10 mouse cellular contexts compared by ENCODE assay signal in the genomic region with DNA sequence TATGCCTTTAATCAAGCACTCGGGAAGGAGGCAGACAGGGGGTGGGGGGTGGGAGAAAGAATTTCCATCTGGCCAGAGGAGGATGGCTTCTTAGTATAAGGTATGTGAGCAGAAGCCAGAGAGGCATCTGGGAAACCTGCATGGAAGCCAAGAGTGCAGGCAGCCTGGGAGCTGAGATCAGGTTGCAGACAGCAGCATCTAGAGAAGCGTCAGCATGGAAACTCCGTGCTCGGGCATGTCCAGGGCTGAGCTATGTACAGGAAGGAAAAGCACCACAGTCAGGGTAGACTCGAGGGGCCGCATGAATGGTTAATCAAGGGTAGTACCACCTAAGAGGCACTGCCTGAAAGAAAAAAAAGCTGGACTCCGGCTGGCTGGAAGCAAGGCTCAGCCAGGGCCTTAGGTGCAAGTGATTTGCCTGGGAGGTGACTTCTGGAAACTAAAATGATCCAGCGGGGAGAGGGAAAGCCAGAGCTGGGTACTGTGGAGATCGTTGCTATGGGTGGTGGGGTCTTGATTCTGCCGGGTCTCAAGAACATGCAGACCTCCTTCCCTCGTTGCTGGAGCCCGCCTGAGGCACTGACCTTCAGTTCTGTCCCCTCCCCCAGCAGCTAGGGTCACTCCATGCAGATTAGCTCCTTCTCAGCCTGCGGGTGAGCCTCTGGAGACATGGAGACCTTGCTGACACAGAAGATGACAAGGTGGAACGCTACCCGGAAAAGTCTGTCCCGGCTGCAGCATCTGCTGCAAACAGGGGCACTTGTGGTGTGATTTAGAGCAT. TPM values are rescaled to one million over a fixed set of nuclear protein-coding genes. Genes with fewer than 3 reads are reported as not detected.
DNase-seq lines count a peak whose midpoint lies in the region; ATAC-seq lines count a peak whose summit lies in the region.
"Had no signal": no experiment of that assay in that cellular context is flagged by ENCODE, and none has a peak within 500 bp of the region (broad histone marks: within the 10 kb centered on the region; RNA-seq: fewer than 3 reads in every experiment).

No protein-coding gene starts in this region.

- DNase-seq in heart, adult 18-20 months, result no peak
- DNase-seq in urinary bladder, postnatal 14 days (ENCODE audit: low spot score), result peak; percentile 12
- no peak for DNase-seq in urinary bladder, adult 2 months (ENCODE audit: low spot score)
- DNase-seq in limb, embryonic 10.5 days (ENCODE audit: low spot score), result peak; percentile 53
- DNase-seq in frontal cortex, postnatal 36 days (ENCODE audit: low spot score in 2 of 2), result no peak
- no peak for DNase-seq in cerebellum, adult 18-20 months
- DNase-seq in right cerebral cortex, postnatal 10 days (ENCODE audit: low spot score in 2 of 2), result no peak
- DNase-seq: kidney, adult 8-10 months had no signal

- no peak overlapping the region for H3K4me3 ChIP-seq in heart, embryonic 16.5 days (ENCODE audit: low read length)
- peak overlapping the region; percentile 18 for H3K4me3 ChIP-seq in limb, embryonic 10.5 days

- 0 out of 2 replicates have a peak overlapping the region, but pooled peaks have one; percentile 1 for H3K4me2 ChIP-seq in heart, embryonic 16.5 days (ENCODE audit: low read depth, low read length)

- H3K9ac ChIP-seq in heart, embryonic 16.5 days (ENCODE audit: low read length), result peak overlapping the region; percentile 5; the same call in 1 of the 2 replicates
- H3K9ac ChIP-seq: liver, embryonic 14.5 days had no signal

- no peaks in the 10 kb centered on the region for H3K36me3 ChIP-seq in heart, embryonic 16.5 days (ENCODE audit: control insufficient read depth, insufficient read depth)
- no peaks in the 10 kb centered on the region for H3K36me3 ChIP-seq in limb, embryonic 10.5 days

- H3K27me3 ChIP-seq in heart, embryonic 16.5 days (ENCODE audit: control insufficient read depth, insufficient read depth, low read length), result no peaks in the 10 kb centered on the region
- no peaks in the 10 kb centered on the region for H3K27me3 ChIP-seq in limb, embryonic 10.5 days (ENCODE audit: low read depth, poor library complexity, severe bottlenecking)

- H3K9me3 ChIP-seq in heart, embryonic 16.5 days (replicated peaks; ENCODE audit: control insufficient read depth, low read length), result no peaks in the 10 kb centered on the region
- no peaks in the 10 kb centered on the region for H3K9me3 ChIP-seq in limb, embryonic 10.5 days (replicated peaks)

- 21% methylated on average over 16 of the region's 16 CpGs for WGBS in heart, embryonic 16.5 days
- WGBS in limb, embryonic 10.5 days, result 23% methylated on average over 16 of the region's 16 CpGs

- peak overlapping the region; percentile 53 for H3K27ac ChIP-seq in heart, embryonic 16.5 days (ENCODE audit: low read length)
- peak overlapping the region; percentile 79 for H3K27ac ChIP-seq in limb, embryonic 10.5 days
- H3K27ac ChIP-seq: liver, embryonic 14.5 days had no signal

- ATAC-seq in heart, embryonic 16.5 days (replicated peaks; ENCODE audit: extremely low read depth, insufficient read depth, low FRiP score), result peak; percentile 55

- peaks cover 11% of the 10 kb centered on the region for H3K4me1 ChIP-seq in heart, embryonic 16.5 days (ENCODE audit: control insufficient read depth, insufficient read depth, low read length)
- H3K4me1 ChIP-seq in limb, embryonic 10.5 days, result peaks cover 20% of the 10 kb centered on the region

RNA-seq across cellular contexts. Expression of gene Drc3, which starts 13.3 kb away (rescaled TPM):
- 2.5 and 3.6 TPM in 2 replicates for polyA plus RNA-seq in heart, embryonic 16.5 days (2015; fragmentation: Nextera tagmentation; extraction: Ambion mirVana)
- 1 to 10 TPM; 3.3 TPM for total RNA-seq in heart, adult 18-20 months (2021)
- 2.3 and 2.7 TPM in 2 replicates for polyA plus RNA-seq in urinary bladder, adult 2 months (2012; rRNA removed)
- 1.0 and 1.1 TPM in 2 replicates for polyA plus RNA-seq in limb, embryonic 10.5 days (2016; fragmentation: Nextera tagmentation; extraction: Ambion mirVana)

RNA-seq across cellular contexts. Expression of gene Tom1l2, which starts 13.7 kb away (rescaled TPM):
- 40.0 and 41.0 TPM in 2 replicates for polyA plus RNA-seq in heart, embryonic 16.5 days (2015; fragmentation: Nextera tagmentation; extraction: Ambion mirVana)
- total RNA-seq in heart, adult 18-20 months (2021), result 100 to 1,000 TPM; 107 to 116 TPM
- polyA plus RNA-seq in urinary bladder, adult 2 months (2012; rRNA removed), result 71.5 and 86.7 TPM in 2 replicates
- polyA plus RNA-seq in limb, embryonic 10.5 days (2016; fragmentation: Nextera tagmentation; extraction: Ambion mirVana), result 12.6 and 18.9 TPM in 2 replicates

RNA-seq across cellular contexts. Expression of gene Gid4, which starts 50.5 kb away (rescaled TPM):
- 20.2 and 21.2 TPM in 2 replicates for polyA plus RNA-seq in heart, embryonic 16.5 days (2015; fragmentation: Nextera tagmentation; extraction: Ambion mirVana)
- total RNA-seq in heart, adult 18-20 months (2021), result 10 to 100 TPM; 41.2 to 48.6 TPM
- 21.5 and 28.1 TPM in 2 replicates for polyA plus RNA-seq in urinary bladder, adult 2 months (2012; rRNA removed)
- 25.7 and 26.1 TPM in 2 replicates for polyA plus RNA-seq in limb, embryonic 10.5 days (2016; fragmentation: Nextera tagmentation; extraction: Ambion mirVana)

RNA-seq across cellular contexts. Expression of gene Atpaf2, which starts 51.8 kb away (rescaled TPM):
- polyA plus RNA-seq in heart, embryonic 16.5 days (2015; fragmentation: Nextera tagmentation; extraction: Ambion mirVana), result 58.2 and 59.4 TPM in 2 replicates
- total RNA-seq in heart, adult 18-20 months (2021), result 10 to 100 TPM; 43.0 to 49.2 TPM
- polyA plus RNA-seq in urinary bladder, adult 2 months (2012; rRNA removed), result 24.9 and 25.3 TPM in 2 replicates
- 67.1 and 67.7 TPM in 2 replicates for polyA plus RNA-seq in limb, embryonic 10.5 days (2016; fragmentation: Nextera tagmentation; extraction: Ambion mirVana)

Comparison
In these comparisons a context has a peak if more than half of its experiments do, and no peak if none do; other contexts are left out.
1. DNase-seq: peak in urinary bladder, postnatal 14 days (single experiment) and limb, embryonic 10.5 days (single experiment); none in heart, adult 18-20 months (0 of 2), urinary bladder, adult 2 months (single experiment), frontal cortex, postnatal 36 days (0 of 2), cerebellum, adult 18-20 months (0 of 2) and right cerebral cortex, postnatal 10 days (0 of 2).